ENCODE assay signal across 22 mouse cellular contexts in genomic region chr5:13573867-13574266, GRCm38 (mm10).
A peak's percentile ranks its signal among the peaks of the same experiment; 100 is the strongest.
DNase-seq lines count a peak whose midpoint lies in the region; ATAC-seq and TF ChIP-seq lines count a peak whose summit lies in the region.
"Had no signal": no experiment of that assay in that cellular context is flagged by ENCODE, and none has a peak within 500 bp of the region (broad histone marks: within the 10 kb centered on the region; RNA-seq: fewer than 3 reads in every experiment).

No protein-coding gene starts in this region.

- H3ac ChIP-seq in myocyte (ENCODE audit: control insufficient read depth, insufficient read length) = no peak overlapping the region

- ATAC-seq in forebrain, embryonic 14.5 days = no peak
- ATAC-seq in forebrain, embryonic 11.5 days (replicated peaks; ENCODE audit: low FRiP score) = no peak
- ATAC-seq in forebrain, postnatal 0 days = peak; percentile 34; the same call in 1 of the 2 replicates
- ATAC-seq in forebrain, embryonic 12.5 days (ENCODE audit: low FRiP score) = no peak
- no peak for ATAC-seq in hindbrain, embryonic 12.5 days (ENCODE audit: low FRiP score)
- ATAC-seq: activated CD4-positive, CD25-positive, alpha-beta regulatory T cell, adult 4 months; forebrain, embryonic 13.5 days; Patski had no signal

- H3K4me1 ChIP-seq in forebrain, embryonic 14.5 days (ENCODE audit: control insufficient read depth, insufficient read depth, low read length) = no peaks in the 10 kb centered on the region
- no peaks in the 10 kb centered on the region for H3K4me1 ChIP-seq in forebrain, embryonic 11.5 days (replicated peaks; ENCODE audit: control insufficient read depth, insufficient read depth, low read length)
- H3K4me1 ChIP-seq in forebrain, postnatal 0 days (ENCODE audit: insufficient read depth) = no peaks in the 10 kb centered on the region
- no peaks in the 10 kb centered on the region for H3K4me1 ChIP-seq in forebrain, embryonic 12.5 days
- no peaks in the 10 kb centered on the region for H3K4me1 ChIP-seq in hindbrain, embryonic 12.5 days
- H3K4me1 ChIP-seq: embryonic facial prominence, embryonic 10.5 days; embryonic facial prominence, embryonic 12.5 days; forebrain, embryonic 13.5 days had no signal

- whole genome bisulfite sequencing in forebrain, embryonic 14.5 days = 57% methylated on average over 3 of the region's 3 CpGs
- 73% methylated on average over 3 of the region's 3 CpGs for WGBS in forebrain, embryonic 11.5 days
- WGBS in forebrain, postnatal 0 days = 51% methylated on average over 3 of the region's 3 CpGs
- WGBS in forebrain, embryonic 12.5 days = 77% methylated on average over 3 of the region's 3 CpGs
- 72% methylated on average over 3 of the region's 3 CpGs for WGBS in hindbrain, embryonic 12.5 days

- no peak overlapping the region for H3K9ac ChIP-seq in forebrain, embryonic 14.5 days (ENCODE audit: low read length)
- H3K9ac ChIP-seq in forebrain, embryonic 11.5 days (ENCODE audit: low read length) = no peak overlapping the region
- H3K9ac ChIP-seq in forebrain, postnatal 0 days = no peak overlapping the region
- no peak overlapping the region for H3K9ac ChIP-seq in forebrain, embryonic 12.5 days
- H3K9ac ChIP-seq in hindbrain, embryonic 12.5 days = no peak overlapping the region
- H3K9ac ChIP-seq: embryonic facial prominence, embryonic 12.5 days; forebrain, embryonic 13.5 days had no signal

- H3K79me2 ChIP-seq in myocyte (ENCODE audit: control insufficient read depth, insufficient read depth) = no peaks in the 10 kb centered on the region

- H3K4me2 ChIP-seq in forebrain, embryonic 14.5 days (ENCODE audit: low read length) = no peak overlapping the region
- no peak overlapping the region for H3K4me2 ChIP-seq in forebrain, embryonic 11.5 days (ENCODE audit: low read depth, low read length, severe bottlenecking)
- no peak overlapping the region for H3K4me2 ChIP-seq in forebrain, postnatal 0 days (ENCODE audit: low read depth)
- no peak overlapping the region for H3K4me2 ChIP-seq in forebrain, embryonic 12.5 days
- H3K4me2 ChIP-seq in myocyte (ENCODE audit: low read depth) = no peak overlapping the region
- no peak overlapping the region for H3K4me2 ChIP-seq in hindbrain, embryonic 12.5 days (replicated peaks)
- H3K4me2 ChIP-seq: embryonic facial prominence, embryonic 12.5 days; forebrain, embryonic 13.5 days had no signal

- H3K36me3 ChIP-seq in forebrain, embryonic 14.5 days (ENCODE audit: control insufficient read depth, insufficient read depth, low read length) = no peaks in the 10 kb centered on the region
- no peaks in the 10 kb centered on the region for H3K36me3 ChIP-seq in forebrain, embryonic 11.5 days (ENCODE audit: control insufficient read depth, insufficient read depth, low read length)
- peaks cover 4% of the 10 kb centered on the region; the same call in 1 of the 2 replicates for H3K36me3 ChIP-seq in forebrain, postnatal 0 days (ENCODE audit: insufficient read depth)
- no peaks in the 10 kb centered on the region for H3K36me3 ChIP-seq in forebrain, embryonic 12.5 days (replicated peaks)
- H3K36me3 ChIP-seq in myocyte (ENCODE audit: control insufficient read depth, insufficient read depth) = peaks cover 24% of the 10 kb centered on the region
- H3K36me3 ChIP-seq in hindbrain, embryonic 12.5 days = peaks cover 4% of the 10 kb centered on the region; the same call in 1 of the 2 replicates
- H3K36me3 ChIP-seq: G1E had no signal

- no peak overlapping the region for H3K27ac ChIP-seq in forebrain, embryonic 14.5 days (ENCODE audit: low read depth, low read length)
- H3K27ac ChIP-seq in forebrain, embryonic 11.5 days (ENCODE audit: low read depth, low read length) = no peak overlapping the region
- H3K27ac ChIP-seq in forebrain, postnatal 0 days (ENCODE audit: low read depth, low read length) = no peak overlapping the region
- H3K27ac ChIP-seq in forebrain, embryonic 12.5 days = no peak overlapping the region
- H3K27ac ChIP-seq in hindbrain, embryonic 12.5 days = no peak overlapping the region
- H3K27ac ChIP-seq: embryonic facial prominence, embryonic 10.5 days; embryonic facial prominence, embryonic 12.5 days; forebrain, embryonic 13.5 days had no signal

- no peaks in the 10 kb centered on the region for H3K27me3 ChIP-seq in forebrain, embryonic 14.5 days (replicated peaks; ENCODE audit: control insufficient read depth, insufficient read depth, low read length)
- H3K27me3 ChIP-seq in forebrain, embryonic 11.5 days (ENCODE audit: control insufficient read depth, insufficient read depth, low read length) = no peaks in the 10 kb centered on the region
- H3K27me3 ChIP-seq in forebrain, postnatal 0 days (ENCODE audit: insufficient read depth, low read length) = no peaks in the 10 kb centered on the region
- H3K27me3 ChIP-seq in forebrain, embryonic 12.5 days = no peaks in the 10 kb centered on the region
- H3K27me3 ChIP-seq in myocyte (ENCODE audit: control insufficient read depth, insufficient read depth, insufficient read length) = no peaks in the 10 kb centered on the region
- H3K27me3 ChIP-seq in hindbrain, embryonic 12.5 days = no peaks in the 10 kb centered on the region
- H3K27me3 ChIP-seq: embryonic facial prominence, embryonic 12.5 days; forebrain, embryonic 13.5 days; Patski had no signal

- no peaks in the 10 kb centered on the region for H3K9me3 ChIP-seq in forebrain, embryonic 14.5 days (replicated peaks; ENCODE audit: control insufficient read depth, low read length)
- H3K9me3 ChIP-seq in forebrain, embryonic 11.5 days (ENCODE audit: control insufficient read depth, low read length) = no peaks in the 10 kb centered on the region
- no peaks in the 10 kb centered on the region for H3K9me3 ChIP-seq in forebrain, postnatal 0 days (ENCODE audit: low read length)
- H3K9me3 ChIP-seq in forebrain, embryonic 12.5 days = no peaks in the 10 kb centered on the region
- H3K9me3 ChIP-seq in hindbrain, embryonic 12.5 days (replicated peaks) = no peaks in the 10 kb centered on the region
- H3K9me3 ChIP-seq: embryonic facial prominence, embryonic 10.5 days; embryonic facial prominence, embryonic 12.5 days; forebrain, embryonic 13.5 days; G1E had no signal

- DNase-seq in forebrain, embryonic 14.5 days (ENCODE audit: low spot score) = peak; percentile 6
- no peak for DNase-seq in forebrain, embryonic 11.5 days (ENCODE audit: low spot score)
- no peak for DNase-seq in forebrain, postnatal 0 days
- DNase-seq in lung, postnatal 36 days = peak; percentile 3
- DNase-seq in lung, postnatal 25 days (ENCODE audit: low spot score) = no peak
- DNase-seq: adrenal gland, adult 8-10 months; adrenal gland, postnatal 14 days; adrenal gland, postnatal 36 days; cerebellum, adult 11-12 months; cerebellum, adult 2 months; cerebellum, adult 9-10 months; cerebellum, postnatal 10 days; cerebellum, postnatal 25 days had no signal

- no peak for TF ChIP-seq CTCF in forebrain, postnatal 0 days (IDR thresholded peaks at IDR 0.05; ENCODE audit: low read depth)

- no peak overlapping the region for H3K4me3 ChIP-seq in forebrain, embryonic 14.5 days (ENCODE audit: low read depth, low read length)
- no peak overlapping the region for H3K4me3 ChIP-seq in forebrain, embryonic 11.5 days (ENCODE audit: low read depth, low read length)
- H3K4me3 ChIP-seq in forebrain, postnatal 0 days (ENCODE audit: low read depth, low read length) = no peak overlapping the region
- no peak overlapping the region for H3K4me3 ChIP-seq in forebrain, embryonic 12.5 days (replicated peaks)
- no peak overlapping the region for H3K4me3 ChIP-seq in myocyte
- no peak overlapping the region for H3K4me3 ChIP-seq in hindbrain, embryonic 12.5 days
- H3K4me3 ChIP-seq: embryonic facial prominence, embryonic 10.5 days; embryonic facial prominence, embryonic 12.5 days; forebrain, embryonic 13.5 days had no signal

- no peak for TF ChIP-seq POLR2A in myocyte (IDR thresholded peaks at IDR 0.05; ENCODE audit: insufficient read length, low read depth)

TF ChIP-seq in myocyte, 11 proteins besides CTCF, POLR2A, EP300 and RAD21:
- no peak for TF ChIP-seq MAX (IDR thresholded peaks at IDR 0.05; ENCODE audit: low read depth)
- TF ChIP-seq POLR2AphosphoS2 (IDR thresholded peaks at IDR 0.05; ENCODE audit: insufficient read length, low read depth) = no peak
- TF ChIP-seq REST (IDR thresholded peaks at IDR 0.05; ENCODE audit: insufficient read depth, insufficient read length) = no peak
- TF ChIP-seq CEBPB (IDR thresholded peaks at IDR 0.05; ENCODE audit: insufficient read depth, poor library complexity, severe bottlenecking) = peak; percentile 75
- no peak for TF ChIP-seq TCF12 (IDR thresholded peaks at IDR 0.05; ENCODE audit: insufficient read depth, poor library complexity, severe bottlenecking)
- TF ChIP-seq USF1 (IDR thresholded peaks at IDR 0.05; ENCODE audit: low read depth) = no peak

Comparison
In these comparisons a context has a peak if more than half of its experiments do, and no peak if none do; other contexts are left out.
1. DNase-seq: peak in forebrain, embryonic 14.5 days (single experiment) and lung, postnatal 36 days (single experiment); none in forebrain, embryonic 11.5 days (single experiment), forebrain, postnatal 0 days (single experiment) and lung, postnatal 25 days (single experiment).